ENCODE assay signal across 9 mouse cellular contexts in genomic region chr5:28520800-28521707, GRCm38 (mm10). TPM values are rescaled to one million over a fixed set of nuclear protein-coding genes. Genes with fewer than 3 reads are reported as not detected.
A peak's percentile ranks its signal among the peaks of the same experiment; 100 is the strongest.
DNase-seq lines count a peak whose midpoint lies in the region; ATAC-seq and TF ChIP-seq lines count a peak whose summit lies in the region.
"Had no signal": no experiment of that assay in that cellular context is flagged by ENCODE, and none has a peak within 500 bp of the region (broad histone marks: within the 10 kb centered on the region; RNA-seq: fewer than 3 reads in every experiment).

No protein-coding gene starts in this region.

- ATAC-seq in kidney, embryonic 15.5 days (replicated peaks; ENCODE audit: low FRiP score), result no peak
- ATAC-seq in liver, postnatal 0 days, result no peak

- peaks cover 9% of the 10 kb centered on the region for H3K4me1 ChIP-seq in kidney, embryonic 15.5 days
- no peaks in the 10 kb centered on the region for H3K4me1 ChIP-seq in liver, postnatal 0 days (ENCODE audit: insufficient read depth)
- H3K4me1 ChIP-seq: embryonic facial prominence, embryonic 12.5 days had no signal

- TF ChIP-seq EP300 in liver, postnatal 0 days (IDR thresholded peaks at IDR 0.05; ENCODE audit: low read depth), result no peak

- WGBS in kidney, embryonic 15.5 days, result 49% methylated on average over 9 of the region's 9 CpGs
- WGBS in liver, postnatal 0 days (ENCODE audit: insufficient replicate concordance), result 49% methylated on average over 9 of the region's 9 CpGs

- no peaks in the 10 kb centered on the region for H3K27me3 ChIP-seq in kidney, embryonic 15.5 days
- H3K27me3 ChIP-seq in liver, postnatal 0 days (ENCODE audit: insufficient read depth, low read length), result no peaks in the 10 kb centered on the region
- H3K27me3 ChIP-seq: embryonic facial prominence, embryonic 12.5 days had no signal

- H3K4me3 ChIP-seq in kidney, embryonic 15.5 days (replicated peaks), result no peak overlapping the region
- no peak overlapping the region for H3K4me3 ChIP-seq in liver, postnatal 0 days (ENCODE audit: low read depth, low read length)
- H3K4me3 ChIP-seq: embryonic facial prominence, embryonic 12.5 days had no signal

- no peaks in the 10 kb centered on the region for H3K36me3 ChIP-seq in kidney, embryonic 15.5 days
- no peaks in the 10 kb centered on the region for H3K36me3 ChIP-seq in liver, postnatal 0 days (replicated peaks; ENCODE audit: insufficient read depth, low read length)
- H3K36me3 ChIP-seq: embryonic facial prominence, embryonic 12.5 days had no signal

- peak; percentile 33 for DNase-seq in kidney, adult 18-20 months
- peak; percentile 79 to 86 for DNase-seq in cerebellum, adult 18-20 months
- DNase-seq in heart, adult 18-20 months, result peak; percentile 8 to 21
- peak; percentile 72 for DNase-seq in layer of hippocampus, adult 11-12 months (ENCODE audit: low spot score)
- peak; percentile 35 for DNase-seq in lung, postnatal 36 days
- DNase-seq in liver, postnatal 0 days, result no peak
- no peak for DNase-seq in spleen, postnatal 10 days (ENCODE audit: low spot score in 2 of 2)

- H3K9me3 ChIP-seq in kidney, embryonic 15.5 days (replicated peaks), result no peaks in the 10 kb centered on the region
- H3K9me3 ChIP-seq in liver, postnatal 0 days (ENCODE audit: low read length), result no peaks in the 10 kb centered on the region
- H3K9me3 ChIP-seq: embryonic facial prominence, embryonic 12.5 days had no signal

- no peak overlapping the region for H3K4me2 ChIP-seq in kidney, embryonic 15.5 days
- no peak overlapping the region for H3K4me2 ChIP-seq in liver, postnatal 0 days (ENCODE audit: low read depth, low read length)
- H3K4me2 ChIP-seq: embryonic facial prominence, embryonic 12.5 days had no signal

- H3K9ac ChIP-seq in kidney, embryonic 15.5 days, result no peak overlapping the region
- H3K9ac ChIP-seq in liver, postnatal 0 days (replicated peaks), result no peak overlapping the region
- H3K9ac ChIP-seq: embryonic facial prominence, embryonic 12.5 days had no signal

- no peak for TF ChIP-seq CTCF in liver, postnatal 0 days (IDR thresholded peaks at IDR 0.05; ENCODE audit: low read depth)

- no peak overlapping the region for H3K27ac ChIP-seq in kidney, embryonic 15.5 days
- H3K27ac ChIP-seq in liver, postnatal 0 days (ENCODE audit: low read depth), result no peak overlapping the region
- H3K27ac ChIP-seq: embryonic facial prominence, embryonic 12.5 days had no signal

RNA-seq across cellular contexts. Expression of gene Shh, which starts 54.0 kb away (rescaled TPM):
- 0.80 and 1.0 TPM in 2 replicates for polyA plus RNA-seq in kidney, embryonic 15.5 days (2015; fragmentation: Nextera tagmentation; extraction: Ambion mirVana)
- total RNA-seq in heart, adult 18-20 months (2021), result not detected
- not detected in 2 replicates for polyA plus RNA-seq in liver, postnatal 0 days (2015; fragmentation: Nextera tagmentation; extraction: Ambion mirVana)

Comparison
In these comparisons a context has a peak if more than half of its experiments do, and no peak if none do; other contexts are left out.
1. DNase-seq: peak in kidney, adult 18-20 months (single experiment), cerebellum, adult 18-20 months (2 of 2), heart, adult 18-20 months (2 of 2), layer of hippocampus, adult 11-12 months (single experiment) and lung, postnatal 36 days (single experiment); none in liver, postnatal 0 days (single experiment) and spleen, postnatal 10 days (0 of 2).